10 mouse cellular contexts compared by ENCODE assay signal in genomic region chr1:34182406-34183249, GRCm38 (mm10).
A peak's percentile ranks its signal among the peaks of the same experiment; 100 is the strongest.
DNase-seq lines count a peak whose midpoint lies in the region; ATAC-seq and TF ChIP-seq lines count a peak whose summit lies in the region.
"Had no signal": no experiment of that assay in that cellular context is flagged by ENCODE, and none has a peak within 500 bp of the region (broad histone marks: within the 10 kb centered on the region; RNA-seq: fewer than 3 reads in every experiment).

No protein-coding gene starts in this region.

- peak overlapping the region; percentile 28; the same call in 1 of the 2 replicates for H3K27ac ChIP-seq in layer of hippocampus, adult 2 months
- H3K27ac ChIP-seq in forebrain, embryonic 11.5 days (ENCODE audit: low read depth, low read length), result peak overlapping the region; percentile 46
- no peak overlapping the region for H3K27ac ChIP-seq in intestine, embryonic 15.5 days
- H3K27ac ChIP-seq in heart, embryonic 11.5 days (ENCODE audit: low read depth, low read length), result no peak overlapping the region
- H3K27ac ChIP-seq: limb, embryonic 13.5 days had no signal

- peak; percentile 71 for ATAC-seq in forebrain, embryonic 11.5 days (replicated peaks; ENCODE audit: low FRiP score)
- ATAC-seq in intestine, embryonic 15.5 days, result no peak
- ATAC-seq in heart, embryonic 11.5 days (replicated peaks; ENCODE audit: insufficient number of reproducible peaks, low FRiP score, low TSS enrichment), result no peak

- no peaks in the 10 kb centered on the region for H3K9me3 ChIP-seq in forebrain, embryonic 11.5 days (ENCODE audit: control insufficient read depth, low read length)
- H3K9me3 ChIP-seq in intestine, embryonic 15.5 days, result no peaks in the 10 kb centered on the region
- no peaks in the 10 kb centered on the region for H3K9me3 ChIP-seq in heart, embryonic 11.5 days (replicated peaks; ENCODE audit: control insufficient read depth, low read length)
- H3K9me3 ChIP-seq: limb, embryonic 13.5 days had no signal

- no peak for TF ChIP-seq CTCF in layer of hippocampus, adult 2 months (conservative IDR thresholded peaks at IDR 0.05)

- no peak overlapping the region for H3K9ac ChIP-seq in forebrain, embryonic 11.5 days (ENCODE audit: low read length)
- no peak overlapping the region for H3K9ac ChIP-seq in intestine, embryonic 15.5 days
- H3K9ac ChIP-seq in heart, embryonic 11.5 days (ENCODE audit: low read depth, low read length), result no peak overlapping the region
- H3K9ac ChIP-seq: limb, embryonic 13.5 days had no signal

- WGBS in forebrain, embryonic 11.5 days, result 81% methylated on average over 24 of the region's 24 CpGs
- 88% methylated on average over 24 of the region's 24 CpGs for WGBS in intestine, embryonic 15.5 days
- WGBS in heart, embryonic 11.5 days (ENCODE audit: insufficient replicate concordance), result 84% methylated on average over 24 of the region's 24 CpGs

- DNase-seq in layer of hippocampus, adult 2 months (ENCODE audit: low spot score in 2 of 2), result peak; percentile 32 to 35
- no peak for DNase-seq in layer of hippocampus, adult 9-10 months (ENCODE audit: low spot score)
- DNase-seq in forebrain, embryonic 11.5 days (ENCODE audit: low spot score), result no peak
- DNase-seq in left cerebral cortex, postnatal 4 days, result peak; percentile 73
- peak; percentile 29 for DNase-seq in retina, postnatal 7 days (ENCODE audit: low read depth, low spot score)
- no peak for DNase-seq in urinary bladder, postnatal 36 days (ENCODE audit: low spot score in 2 of 2)
- DNase-seq: heart, postnatal 36 days had no signal

- H3K4me2 ChIP-seq in forebrain, embryonic 11.5 days (ENCODE audit: low read depth, low read length, severe bottlenecking), result no peak overlapping the region
- no peak overlapping the region for H3K4me2 ChIP-seq in intestine, embryonic 15.5 days (replicated peaks)
- H3K4me2 ChIP-seq in heart, embryonic 11.5 days, result no peak overlapping the region
- H3K4me2 ChIP-seq: limb, embryonic 13.5 days had no signal

- intact Hi-C loops in left cerebral cortex, postnatal 4 days (cut with DNase I), result no loop called here

- H3K36me3 ChIP-seq in forebrain, embryonic 11.5 days (ENCODE audit: control insufficient read depth, insufficient read depth, low read length), result peaks cover 6% of the 10 kb centered on the region
- no peaks in the 10 kb centered on the region for H3K36me3 ChIP-seq in intestine, embryonic 15.5 days
- H3K36me3 ChIP-seq in heart, embryonic 11.5 days (ENCODE audit: control insufficient read depth, insufficient read depth, low read length), result peaks cover 14% of the 10 kb centered on the region

- H3K27me3 ChIP-seq in forebrain, embryonic 11.5 days (ENCODE audit: control insufficient read depth, insufficient read depth, low read length), result no peaks in the 10 kb centered on the region
- H3K27me3 ChIP-seq in intestine, embryonic 15.5 days (replicated peaks), result no peaks in the 10 kb centered on the region
- no peaks in the 10 kb centered on the region for H3K27me3 ChIP-seq in heart, embryonic 11.5 days (ENCODE audit: control insufficient read depth, insufficient read depth, low read length)
- H3K27me3 ChIP-seq: limb, embryonic 13.5 days had no signal

- H3K4me1 ChIP-seq in forebrain, embryonic 11.5 days (replicated peaks; ENCODE audit: control insufficient read depth, insufficient read depth, low read length), result no peaks in the 10 kb centered on the region
- no peaks in the 10 kb centered on the region for H3K4me1 ChIP-seq in intestine, embryonic 15.5 days (replicated peaks)
- H3K4me1 ChIP-seq in heart, embryonic 11.5 days (ENCODE audit: control insufficient read depth, insufficient read depth, low read length), result no peaks in the 10 kb centered on the region
- H3K4me1 ChIP-seq: limb, embryonic 13.5 days had no signal

- no peak overlapping the region for H3K4me3 ChIP-seq in layer of hippocampus, adult 2 months
- no peak overlapping the region for H3K4me3 ChIP-seq in forebrain, embryonic 11.5 days (ENCODE audit: low read depth, low read length)
- no peak overlapping the region for H3K4me3 ChIP-seq in intestine, embryonic 15.5 days (replicated peaks)
- H3K4me3 ChIP-seq in heart, embryonic 11.5 days (ENCODE audit: low read depth, low read length), result no peak overlapping the region
- H3K4me3 ChIP-seq: limb, embryonic 13.5 days had no signal

Comparison
In these comparisons a context has a peak if more than half of its experiments do, and no peak if none do; other contexts are left out.
1. DNase-seq: peak in layer of hippocampus, adult 2 months (2 of 2), left cerebral cortex, postnatal 4 days (single experiment) and retina, postnatal 7 days (single experiment); none in layer of hippocampus, adult 9-10 months (single experiment), forebrain, embryonic 11.5 days (single experiment) and urinary bladder, postnatal 36 days (0 of 2).
2. H3K27ac ChIP-seq: peak in layer of hippocampus, adult 2 months (single experiment) and forebrain, embryonic 11.5 days (single experiment); none in intestine, embryonic 15.5 days (single experiment) and heart, embryonic 11.5 days (single experiment).